Mouse (Mus musculus): ENCODE measurements around the gene Ralgps1.

Ralgps1 gene

GRCm38 (mm10) chr2:33282877-33283276 lies 88.4 kb downstream of the Ralgps1 start:
- peak; percentile 47 to 75 for DNase-seq (ENCODE audit: inconsistent age in 2 of 2, low spot score in 1 of 2)

GRCm38 (mm10) chr2:33281807-33282206 lies 89.5 kb downstream of the Ralgps1 start:
- DNase-seq (ENCODE audit: inconsistent age in 2 of 2, low spot score in 1 of 2), result no peak

- DNase-seq (ENCODE audit: inconsistent age in 2 of 2, low spot score in 1 of 2), result no peak
Measured at GRCm38 (mm10) chr2:33280525-33280924, 90.8 kb downstream of the Ralgps1 start.

- no peak for DNase-seq (ENCODE audit: inconsistent age in 2 of 2, low spot score in 1 of 2)
Measured at GRCm38 (mm10) chr2:33279758-33280157, 91.5 kb downstream of the Ralgps1 start.

DNA sequence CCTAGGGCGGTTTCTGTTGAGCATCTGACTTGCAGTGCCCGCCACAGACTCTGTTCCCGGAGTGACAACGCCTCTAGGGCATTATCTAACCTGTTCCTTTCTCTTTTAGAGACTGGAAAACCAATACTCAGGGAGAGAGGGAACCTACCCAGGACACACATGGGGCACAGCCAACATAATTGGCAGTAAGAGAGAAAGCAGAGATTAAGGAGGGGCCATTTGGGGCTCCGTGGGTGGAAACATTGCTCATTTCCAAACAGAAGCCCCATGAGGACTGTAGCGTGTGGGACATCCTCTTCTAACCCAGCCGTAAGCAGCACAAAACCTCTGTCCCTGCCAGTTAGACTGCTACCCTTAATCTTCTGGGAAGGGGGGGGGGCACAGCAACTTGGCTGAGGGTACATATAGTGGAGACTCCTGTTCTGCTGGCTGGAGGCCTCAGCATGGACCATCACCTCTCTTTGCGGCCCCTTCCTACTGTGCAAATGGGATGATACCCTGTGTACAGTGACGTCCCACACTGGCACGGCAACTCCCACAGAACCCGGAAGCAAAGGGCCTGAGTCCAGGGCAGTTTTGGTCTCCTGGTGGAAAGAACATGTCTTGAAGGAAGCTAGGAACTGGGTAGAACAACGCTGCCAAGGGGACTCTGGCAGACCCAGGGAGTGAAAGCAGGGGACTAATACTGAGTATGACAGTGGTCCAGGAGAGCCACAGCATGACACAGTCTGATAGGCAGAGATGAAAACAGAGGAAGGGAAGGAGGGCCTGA lies 96.4 kb downstream of the Ralgps1 start:
- DNase-seq (ENCODE audit: inconsistent age in 2 of 2, low spot score in 1 of 2), result peak in 1 of 2 experiments; percentile 56

- DNase-seq (ENCODE audit: inconsistent age in 2 of 2, low spot score in 1 of 2), result peak in 1 of 2 experiments; percentile 55
Measured at GRCm38 (mm10) chr2:33272665-33273439, 98.4 kb downstream of the Ralgps1 start.

- no peak for DNase-seq (ENCODE audit: inconsistent age in 2 of 2, low spot score in 1 of 2)
Measured at GRCm38 (mm10) chr2:33271511-33271910, 99.8 kb downstream of the Ralgps1 start.

DNA sequence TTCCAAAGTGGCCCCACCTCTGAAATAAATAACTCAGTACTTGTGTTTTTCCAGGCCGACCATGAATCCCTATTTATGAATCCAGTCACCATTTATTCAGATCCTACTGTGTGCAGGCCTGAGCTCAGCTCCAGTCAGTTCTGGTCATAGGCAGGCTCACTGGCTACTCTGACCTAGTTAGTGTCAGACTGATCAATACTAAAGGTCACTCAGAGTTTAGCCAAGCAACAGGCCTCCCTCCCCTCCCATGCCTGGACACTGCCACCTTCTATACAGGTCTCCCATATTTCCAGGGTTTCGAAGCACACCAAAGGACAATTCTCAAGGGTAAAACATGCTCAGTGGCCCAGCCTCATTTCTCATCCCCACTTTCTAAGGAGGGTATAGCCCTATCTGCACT lies 100.7 kb downstream of the Ralgps1 start:
- no peak for DNase-seq (ENCODE audit: inconsistent age in 2 of 2, low spot score in 1 of 2)

GRCm38 (mm10) chr2:33269132-33269493 lies 102.2 kb downstream of the Ralgps1 start:
- no peak for DNase-seq (ENCODE audit: inconsistent age in 2 of 2, low spot score in 1 of 2)

GRCm38 (mm10) chr2:33268384-33269131 lies 102.7 kb downstream of the Ralgps1 start:
- peak; percentile 76 to 86 for DNase-seq (ENCODE audit: inconsistent age in 2 of 2, low spot score in 1 of 2)

- no peak for DNase-seq (ENCODE audit: inconsistent age in 2 of 2, low spot score in 1 of 2)
Measured at GRCm38 (mm10) chr2:33267075-33267474, 104.2 kb downstream of the Ralgps1 start.

GRCm38 (mm10) chr2:33265793-33266192 lies 105.5 kb downstream of the Ralgps1 start:
- no peak for DNase-seq (ENCODE audit: inconsistent age in 2 of 2, low spot score in 1 of 2)

DNA sequence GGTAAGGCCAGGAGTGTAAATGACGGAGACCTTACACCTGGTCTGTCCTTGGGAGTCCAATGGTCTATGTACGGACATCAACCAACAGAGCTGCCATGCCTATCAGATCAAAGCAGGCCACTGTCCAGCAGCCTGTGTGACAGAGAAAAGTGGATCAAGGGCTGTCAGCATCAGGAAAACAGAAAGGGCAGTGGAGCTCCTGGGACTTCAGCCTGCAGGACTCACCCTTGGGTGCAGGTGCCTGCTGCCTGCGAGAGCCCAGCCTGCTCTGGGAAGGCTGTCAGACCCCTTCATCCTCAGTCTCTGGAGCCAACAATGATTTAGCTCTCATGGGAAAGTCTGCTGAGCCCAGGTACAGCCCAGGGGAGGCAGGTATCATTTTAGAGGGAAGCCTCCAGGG lies 109.8 kb downstream of the Ralgps1 start:
- no peak for DNase-seq (ENCODE audit: inconsistent age in 2 of 2, low spot score in 1 of 2)

DNA sequence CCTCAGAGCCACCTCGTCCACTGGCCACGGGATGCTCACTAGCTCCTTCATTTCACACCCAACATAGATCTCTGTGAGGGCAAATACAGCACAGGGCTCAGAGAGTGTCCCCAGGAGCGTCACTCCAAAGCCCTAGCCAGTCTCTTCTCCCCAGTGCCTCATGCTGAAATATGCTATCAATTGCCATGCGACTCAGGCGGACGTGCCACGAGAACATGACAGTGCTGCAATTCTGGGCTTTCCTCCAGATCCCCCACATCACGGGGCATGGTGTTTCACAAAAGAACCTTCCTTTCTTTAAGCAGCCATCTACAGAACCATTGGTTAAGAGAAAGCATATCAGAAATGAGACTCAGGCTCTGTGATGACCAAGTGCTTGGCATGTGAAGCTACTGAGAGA lies 110.5 kb downstream of the Ralgps1 start:
- DNase-seq (ENCODE audit: inconsistent age in 2 of 2, low spot score in 1 of 2), result peak in 1 of 2 experiments; percentile 30

DNA sequence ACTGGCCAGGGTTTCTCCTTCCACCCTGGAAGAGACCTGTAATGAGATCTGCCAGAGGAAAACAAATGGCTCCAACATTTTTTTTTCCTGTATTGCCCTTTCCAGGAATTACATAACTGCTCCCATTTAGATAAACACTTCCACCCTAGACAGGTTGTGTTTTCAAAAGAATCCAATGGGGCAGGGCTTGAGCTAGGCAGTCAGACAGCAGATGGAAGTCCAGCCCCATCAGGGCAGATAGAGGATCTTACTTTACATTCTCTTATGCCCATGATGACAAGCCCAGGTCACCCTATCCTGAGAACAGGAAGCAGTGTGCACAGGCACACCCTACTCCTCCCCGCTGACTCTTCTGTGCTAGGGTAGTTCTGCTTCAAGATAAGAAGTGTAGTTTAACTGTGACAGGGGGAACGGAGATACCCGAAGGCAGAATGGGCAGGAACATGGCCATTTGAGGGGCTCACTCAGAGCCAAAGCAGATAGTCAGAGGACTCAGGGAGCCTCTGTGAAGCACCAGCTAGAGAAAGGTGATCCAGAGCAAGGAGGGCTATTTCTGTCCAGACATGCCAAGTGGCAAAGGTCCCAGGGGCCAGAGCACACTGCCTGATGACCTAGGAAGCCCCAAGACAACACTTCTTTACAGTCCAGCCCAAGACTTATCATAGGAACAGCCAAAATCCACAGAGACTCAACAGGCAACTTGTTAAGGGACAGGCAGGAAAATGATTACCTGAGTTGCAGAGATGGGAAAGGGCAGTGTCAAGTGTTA lies 114.3 kb downstream of the Ralgps1 start:
- peak in 1 of 2 experiments; percentile 58 for DNase-seq (ENCODE audit: inconsistent age in 2 of 2, low spot score in 1 of 2)

GRCm38 (mm10) chr2:33254318-33254985 lies 116.8 kb downstream of the Ralgps1 start:
- DNase-seq (ENCODE audit: inconsistent age in 2 of 2, low spot score in 1 of 2), result peak in 1 of 2 experiments; percentile 39

GRCm38 (mm10) chr2:33253572-33254190 lies 117.6 kb downstream of the Ralgps1 start:
- peak in 1 of 2 experiments; percentile 63 for DNase-seq (ENCODE audit: inconsistent age in 2 of 2, low spot score in 1 of 2)

- DNase-seq (ENCODE audit: inconsistent age in 2 of 2, low spot score in 1 of 2), result no peak
Measured at GRCm38 (mm10) chr2:33252751-33253150, 118.5 kb downstream of the Ralgps1 start.

- DNase-seq (ENCODE audit: inconsistent age in 2 of 2, low spot score in 1 of 2), result no peak
Measured at GRCm38 (mm10) chr2:33249922-33250633, 121.2 kb downstream of the Ralgps1 start.

Measured in adrenal gland, adult (tissue).